Mouse (Mus musculus): ENCODE data around the gene Mospd3.

The Mospd3 gene

DNA sequence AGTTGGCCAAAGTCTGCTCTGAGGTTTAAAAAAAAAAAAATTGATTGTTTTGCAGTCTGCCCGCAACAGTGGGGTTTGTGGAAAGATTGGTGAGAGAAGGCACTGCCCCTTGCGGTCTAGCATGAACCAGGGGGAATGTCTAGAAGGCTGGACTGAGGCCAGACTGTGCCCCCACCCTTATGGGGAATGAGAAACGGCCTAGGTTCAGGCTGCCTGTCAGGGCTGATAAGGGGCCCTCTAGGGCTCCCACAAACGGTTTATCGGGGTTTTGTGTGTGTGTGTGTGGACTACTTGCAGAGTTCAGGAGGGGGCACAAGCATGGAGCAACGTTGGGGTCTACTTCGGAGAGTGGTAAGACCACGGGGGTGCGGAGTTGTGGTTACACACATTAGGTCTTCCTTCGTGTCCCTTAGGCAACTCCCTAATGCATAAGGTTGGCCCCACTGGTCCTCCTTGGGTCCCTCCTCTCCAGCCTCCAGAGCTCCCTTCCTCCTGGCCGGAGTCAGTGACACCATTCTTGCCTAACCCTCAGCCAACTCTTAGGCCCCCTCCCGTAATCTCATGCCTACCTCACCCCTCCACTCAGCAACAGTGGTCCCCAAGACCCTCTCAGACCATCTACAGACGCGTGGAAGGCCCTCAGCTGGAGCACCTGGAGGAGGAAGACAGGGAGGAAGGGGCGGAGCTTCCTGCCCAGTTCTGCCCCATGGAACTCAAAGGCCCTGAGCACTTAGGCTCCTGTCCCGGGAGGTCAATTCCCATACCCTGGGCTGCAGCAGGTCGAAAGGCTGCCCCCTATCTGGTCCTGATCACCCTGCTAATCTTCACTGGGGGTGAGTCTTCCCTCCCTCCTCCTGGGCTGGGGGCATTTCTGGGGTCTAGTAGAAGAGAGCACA lies 29.9 kb downstream of the Mospd3 start:
- no peak for DNase-seq

DNA sequence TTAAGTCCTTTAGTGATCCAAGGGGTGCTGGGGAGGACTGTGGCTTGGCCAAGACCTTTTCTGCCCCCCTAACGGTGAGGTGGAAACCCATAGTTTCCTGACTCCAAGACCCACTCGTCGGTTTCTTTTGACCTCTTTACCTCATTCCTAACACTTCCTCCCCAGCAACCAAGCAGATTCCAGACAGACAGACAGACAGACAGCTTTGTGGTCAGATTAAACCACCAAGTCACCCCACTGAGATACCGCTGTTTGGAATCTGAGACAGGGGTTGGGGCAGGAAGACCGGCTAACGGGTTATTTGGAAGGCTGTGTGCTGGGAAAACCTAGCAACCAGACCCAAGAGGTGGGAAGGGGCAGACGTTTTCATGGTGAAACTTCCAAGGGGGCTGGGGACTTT lies 30.7 kb downstream of the Mospd3 start:
- no peak for DNase-seq

- peak; percentile 35 for DNase-seq
These were observed 31.2 kb downstream of the Mospd3 start, which contains the start of gene Tfr2 for GRCm38 (mm10) chr5:137569665-137570064. Gene Tfr2 (plus strand): TSS chr5:137569840.

DNA sequence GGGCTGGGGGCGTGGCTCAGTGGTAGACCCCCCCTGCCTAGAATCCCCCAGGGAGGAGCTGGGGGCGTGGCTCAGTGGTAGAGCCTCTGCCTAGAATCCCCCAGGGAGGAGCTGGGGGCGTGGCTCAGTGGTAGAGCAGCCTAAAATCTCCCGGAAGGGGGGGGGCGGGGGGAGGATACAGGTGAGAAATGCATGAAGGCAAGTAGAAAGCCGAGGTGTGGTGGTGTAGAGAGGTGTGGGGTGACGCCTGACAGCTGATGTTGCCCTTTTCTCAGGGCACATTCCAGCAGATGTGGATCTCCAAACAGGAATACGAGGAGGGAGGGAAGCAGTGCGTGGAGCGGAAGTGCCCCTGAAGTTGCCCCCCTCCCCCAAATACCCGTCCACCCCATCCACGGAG lies 31.8 kb downstream of the Mospd3 start:
- no peak for DNase-seq

DNA sequence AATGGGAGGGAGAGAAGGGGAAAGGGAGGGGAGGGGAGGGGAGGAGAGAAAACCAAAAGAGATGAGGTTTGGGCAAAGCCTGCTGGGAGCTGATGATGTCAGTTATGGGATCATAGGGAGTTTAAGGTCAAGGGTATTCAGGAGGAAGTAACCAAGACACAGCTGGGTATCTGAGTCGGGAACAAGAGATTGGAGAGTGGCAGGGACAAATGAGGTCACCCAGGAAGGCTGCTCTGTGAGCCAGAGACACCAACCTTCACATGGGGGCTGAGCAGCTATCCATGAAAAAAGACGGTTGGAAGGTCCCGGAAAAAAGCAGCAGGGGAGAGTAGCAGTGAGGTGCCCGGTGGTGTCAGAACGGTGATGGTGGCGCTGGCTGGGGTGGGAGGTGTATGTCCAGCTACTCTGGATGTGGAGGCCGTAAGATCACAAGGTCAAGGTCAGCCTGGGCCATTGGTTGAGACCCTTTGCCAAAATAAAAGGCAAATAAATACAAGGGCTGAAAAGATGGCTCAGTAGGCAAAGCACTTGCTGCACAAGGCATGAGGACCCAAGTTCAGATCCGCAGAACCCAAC lies 32.5 kb downstream of the Mospd3 start:
- no peak for DNase-seq

DNA sequence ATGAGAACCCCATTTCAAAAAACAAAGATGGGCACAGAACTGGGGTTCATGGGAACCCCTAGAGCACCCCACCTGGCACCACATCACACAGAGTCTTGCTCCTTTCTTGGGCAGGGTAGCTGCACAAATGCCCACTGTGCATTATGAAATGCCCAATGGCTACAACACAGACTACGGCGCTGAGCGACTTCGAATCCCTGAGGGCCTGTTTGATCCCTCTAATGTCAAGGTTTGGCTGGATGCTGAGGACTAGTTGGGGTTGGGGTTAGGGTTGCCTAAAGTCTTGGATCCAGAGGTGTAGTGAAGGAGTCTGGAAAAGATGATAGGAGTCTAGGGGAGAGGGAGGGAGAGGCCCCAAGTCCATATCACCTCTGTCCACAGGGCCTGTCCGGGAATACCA lies 34.4 kb downstream of the Mospd3 start:
- no peak for DNase-seq

GRCm38 (mm10) chr5:137565744-137566143 lies 35.1 kb downstream of the Mospd3 start:
- no peak for DNase-seq

DNA sequence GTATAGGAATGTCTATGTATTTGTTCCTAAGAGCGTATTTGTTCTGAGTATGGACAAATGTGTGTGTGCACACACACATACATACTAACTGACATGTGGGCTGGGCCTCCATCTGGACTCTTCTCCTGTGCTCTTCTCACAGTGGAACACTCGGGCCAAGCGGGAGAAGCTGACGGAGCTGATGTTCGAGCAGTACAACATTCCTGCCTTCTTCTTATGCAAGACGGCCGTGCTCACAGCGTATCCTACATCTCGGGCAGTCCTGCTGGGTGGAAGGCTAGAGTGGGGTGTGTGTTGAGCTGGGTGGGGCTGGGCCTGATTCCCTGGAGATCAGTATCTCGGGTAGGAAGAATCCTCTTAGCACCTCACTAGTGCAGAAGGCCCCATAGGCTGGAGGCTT lies 37.9 kb downstream of the Mospd3 start:
- no peak for DNase-seq

DNA sequence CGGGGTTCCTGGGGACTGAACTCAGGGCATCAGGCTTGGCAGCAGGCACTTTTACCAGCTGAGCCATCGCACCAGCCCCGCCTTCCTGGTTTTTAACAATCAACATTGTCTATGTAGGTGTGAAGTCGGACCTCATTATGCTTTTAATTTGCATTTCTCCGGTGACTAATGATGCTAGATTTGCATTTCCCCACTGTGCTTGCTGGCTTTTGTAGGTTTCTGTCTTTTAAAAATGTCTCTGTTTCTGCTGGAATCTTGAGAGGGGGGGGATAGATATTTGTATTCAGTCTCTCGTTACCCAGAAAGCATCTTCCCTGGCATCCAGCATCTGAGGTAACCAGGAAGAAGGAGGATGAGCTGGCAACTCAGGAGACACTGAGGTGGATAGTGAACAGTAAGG lies 39.3 kb downstream of the Mospd3 start:
- no peak for DNase-seq

DNA sequence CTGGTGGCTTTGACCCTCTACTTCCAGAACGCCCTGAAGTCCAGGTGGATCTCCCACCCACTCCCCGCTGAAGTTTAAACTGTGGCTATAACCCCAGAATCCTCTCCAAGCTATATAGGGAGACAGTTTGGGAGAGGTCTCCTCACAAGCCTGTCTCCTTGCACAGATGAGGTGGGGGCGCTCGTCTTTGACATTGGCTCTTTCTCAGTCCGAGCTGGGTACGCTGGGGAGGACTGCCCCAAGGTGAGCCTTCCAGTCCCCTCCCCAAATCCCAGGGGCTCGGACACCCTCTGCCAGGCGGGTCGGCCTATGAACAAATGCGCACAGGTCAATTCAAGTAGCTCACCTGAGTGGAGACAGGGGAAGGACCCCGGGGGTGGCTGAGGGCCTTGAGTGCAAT lies 47.0 kb downstream of the Mospd3 start:
- DNase-seq, result no peak

GRCm38 (mm10) chr5:137553411-137553837 lies 47.4 kb downstream of the Mospd3 start, which contains the start of gene Actl6b:
Gene Actl6b (plus strand): TSS chr5:137553517.
- DNase-seq, result peak; percentile 90

DNA sequence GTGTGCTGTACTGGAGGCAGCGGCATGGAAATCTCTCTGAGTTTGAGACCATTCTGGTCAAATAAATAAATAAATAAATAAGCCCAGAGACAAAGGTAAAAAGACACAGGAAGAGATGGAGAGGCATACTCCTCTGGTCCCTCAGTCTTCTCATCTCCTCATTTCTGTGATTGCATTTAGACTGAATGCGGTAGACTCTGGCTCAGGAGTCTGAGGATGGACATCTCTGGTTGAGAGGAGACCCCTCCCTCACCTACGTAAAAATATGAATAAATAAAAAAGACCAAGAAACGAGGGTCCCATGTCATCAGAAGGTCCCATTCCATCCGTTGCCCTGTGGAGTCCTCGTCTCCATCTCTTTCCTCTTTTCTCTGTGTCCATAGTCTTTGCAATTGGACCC lies 47.9 kb downstream of the Mospd3 start:
- DNase-seq, result no peak

DNA sequence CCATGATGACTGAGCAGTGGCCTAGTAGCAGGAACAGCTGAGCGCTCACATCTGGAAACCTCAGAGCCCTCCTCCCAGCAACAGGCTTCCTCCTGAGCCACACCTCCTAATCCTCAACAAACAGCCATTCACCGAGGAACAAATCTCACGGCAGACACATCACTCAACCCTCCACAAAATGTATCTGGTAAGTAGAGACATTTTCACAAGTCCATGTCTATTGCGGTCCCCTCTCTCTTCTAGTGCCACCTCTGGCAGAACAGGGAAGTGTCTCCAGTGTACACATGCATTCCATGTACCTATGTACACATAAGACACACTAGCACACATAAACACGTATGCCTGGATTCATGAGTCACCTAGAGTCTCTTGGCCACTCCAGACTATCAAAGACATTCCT lies 49.7 kb downstream of the Mospd3 start:
- no peak for DNase-seq

DNA sequence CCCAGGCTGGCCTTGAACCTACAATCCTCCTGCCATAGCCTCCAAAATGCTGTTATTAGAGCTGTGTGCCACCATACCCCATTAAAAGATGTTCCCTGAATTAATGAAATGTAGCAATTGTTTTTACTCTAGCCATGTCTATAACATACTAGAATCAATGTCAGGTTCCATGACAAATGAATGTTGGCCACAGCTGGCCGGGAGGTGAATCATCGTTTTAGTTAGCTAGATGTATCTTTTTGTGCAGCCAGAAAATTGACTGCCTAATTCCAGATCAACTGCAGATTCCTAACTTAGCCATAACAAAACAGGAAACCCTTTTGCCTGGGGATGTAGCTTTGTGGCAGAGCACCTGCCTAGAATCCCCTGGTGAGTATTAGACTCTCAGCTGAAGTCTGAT lies 51.0 kb downstream of the Mospd3 start:
- DNase-seq, result no peak

Data from embryo, embryonic 11 days (tissue).